Mouse (Mus musculus): ENCODE results near the gene Pde4d. TPM values are rescaled to one million over a fixed set of nuclear protein-coding genes. Genes with fewer than 3 reads are reported as not detected.

The Pde4d gene
- total and polyA plus RNA-seq, 3 experiments = 18.5 to 18.8 TPM; not detected in 1

DNA sequence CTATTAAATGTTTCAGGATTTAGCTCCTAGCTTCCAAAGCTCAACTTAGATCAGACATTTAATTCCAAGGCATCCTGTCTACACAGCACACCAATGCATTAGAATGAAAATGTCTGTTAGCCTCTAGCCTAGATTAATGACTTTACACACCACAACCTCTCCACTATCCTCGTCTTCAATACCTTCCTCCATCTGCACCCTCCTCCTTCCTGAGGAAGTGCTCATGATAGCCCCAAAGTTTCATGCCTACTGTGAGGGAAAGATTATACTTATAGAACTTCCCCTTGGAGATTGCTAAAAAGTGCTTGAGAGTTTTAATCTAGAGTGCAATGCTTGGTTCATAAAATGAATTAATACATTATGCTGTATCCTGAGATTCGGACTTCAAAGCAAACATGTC lies 487.5 kb downstream of the Pde4d start:
- Histone ChIP-seq H3K4me1 (ENCODE audit: control insufficient read depth in 1 of 2, insufficient read depth in 2 of 2, low read length in 2 of 2) (no peaks in the 10 kb centered on the region), H3K79me2 (ENCODE audit: control insufficient read depth, insufficient read depth, low read length, poor library complexity) (no peaks in the 10 kb centered on the region), H3K27me3 (ENCODE audit: control insufficient read depth in 1 of 2, insufficient read depth in 2 of 2, low read length in 2 of 2) (no peaks in the 10 kb centered on the region), H3K27ac (ENCODE audit: control insufficient read depth, low read depth, low read length) (no peak overlapping the region), H3K4me3 (ENCODE audit: control insufficient read depth in 1 of 2, insufficient read depth in 1 of 2, low read depth in 2 of 2, low read length in 2 of 2) (no peak overlapping the region), H3K9ac (ENCODE audit: control insufficient read depth, low read depth, low read length, poor library complexity, severe bottlenecking) (no peak overlapping the region), H3K9me3 (replicated peaks; ENCODE audit: insufficient read depth, low read length) (no peaks in the 10 kb centered on the region), H3K36me3 (ENCODE audit: control insufficient read depth in 1 of 2, insufficient read depth in 2 of 2, low read length in 2 of 2) (no peaks in the 10 kb centered on the region)
- TF ChIP-seq GATA1 (IDR thresholded peaks at IDR 0.05; ENCODE audit: low read depth, low read length) (no peak), CHD2 (IDR thresholded peaks at IDR 0.05; ENCODE audit: low read length) (no peak), BHLHE40 (IDR thresholded peaks at IDR 0.05; ENCODE audit: borderline replicate concordance, low read depth, low read length) (no peak), TCF12 (IDR thresholded peaks at IDR 0.05; ENCODE audit: low read depth, low read length) (no peak), MAZ (IDR thresholded peaks at IDR 0.05; ENCODE audit: low read depth, low read length) (no peak), GABPA (IDR thresholded peaks at IDR 0.05; ENCODE audit: low read depth, low read length) (no peak), ZC3H11A (IDR thresholded peaks at IDR 0.05; ENCODE audit: low read depth, low read length) (no peak), ELF1 (IDR thresholded peaks at IDR 0.05; ENCODE audit: low read depth, low read length) (no peak), POLR2AphosphoS2 (IDR thresholded peaks at IDR 0.05; ENCODE audit: low read length) (no peak), KAT2A (conservative IDR thresholded peaks at IDR 0.05; ENCODE audit: low read depth, low read length) (no peak), E2F4 (IDR thresholded peaks at IDR 0.05; ENCODE audit: borderline replicate concordance, low read depth, low read length) (no peak)
- DNase-seq (ENCODE audit: low read depth, low spot score) = no peak

DNA sequence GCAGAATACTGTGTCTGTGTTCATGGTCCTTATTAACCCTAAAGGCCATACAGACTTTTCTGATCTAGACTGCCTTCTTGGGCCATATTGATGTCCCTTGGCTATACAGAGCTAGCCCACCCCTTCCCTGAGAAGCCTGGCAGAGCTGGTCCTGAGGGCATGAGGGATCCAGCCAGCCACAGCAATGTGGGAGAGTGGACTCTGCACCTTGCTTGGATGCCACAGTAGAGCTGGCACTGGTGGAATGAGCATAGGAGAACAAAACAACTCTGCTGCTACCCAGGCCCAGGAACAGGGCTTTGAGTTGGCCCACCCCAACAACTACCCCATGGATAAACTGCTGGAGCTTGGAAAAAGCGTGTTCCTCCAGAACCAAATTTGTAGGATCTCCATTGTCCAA lies 503.2 kb downstream of the Pde4d start:
- DNase-seq (ENCODE audit: low read depth, low spot score) = no peak
- Histone ChIP-seq H3K4me3 (ENCODE audit: control insufficient read depth in 1 of 2, insufficient read depth in 1 of 2, low read depth in 2 of 2, low read length in 2 of 2) (no peak overlapping the region), H3K36me3 (ENCODE audit: control insufficient read depth in 1 of 2, insufficient read depth in 2 of 2, low read length in 2 of 2) (no peaks in the 10 kb centered on the region), H3K9me3 (replicated peaks; ENCODE audit: insufficient read depth, low read length) (no peaks in the 10 kb centered on the region), H3K4me1 (ENCODE audit: control insufficient read depth in 1 of 2, insufficient read depth in 2 of 2, low read length in 2 of 2) (no peaks in the 10 kb centered on the region), H3K79me2 (ENCODE audit: control insufficient read depth, insufficient read depth, low read length, poor library complexity) (no peaks in the 10 kb centered on the region), H3K27me3 (ENCODE audit: control insufficient read depth in 1 of 2, insufficient read depth in 2 of 2, low read length in 2 of 2) (no peaks in the 10 kb centered on the region), H3K9ac (ENCODE audit: control insufficient read depth, low read depth, low read length, poor library complexity, severe bottlenecking) (no peak overlapping the region), H3K27ac (ENCODE audit: control insufficient read depth, low read depth, low read length) (no peak overlapping the region)
- TF ChIP-seq BHLHE40 (IDR thresholded peaks at IDR 0.05; ENCODE audit: borderline replicate concordance, low read depth, low read length) (no peak), SIN3A (IDR thresholded peaks at IDR 0.05; ENCODE audit: low read length) (no peak)

DNA sequence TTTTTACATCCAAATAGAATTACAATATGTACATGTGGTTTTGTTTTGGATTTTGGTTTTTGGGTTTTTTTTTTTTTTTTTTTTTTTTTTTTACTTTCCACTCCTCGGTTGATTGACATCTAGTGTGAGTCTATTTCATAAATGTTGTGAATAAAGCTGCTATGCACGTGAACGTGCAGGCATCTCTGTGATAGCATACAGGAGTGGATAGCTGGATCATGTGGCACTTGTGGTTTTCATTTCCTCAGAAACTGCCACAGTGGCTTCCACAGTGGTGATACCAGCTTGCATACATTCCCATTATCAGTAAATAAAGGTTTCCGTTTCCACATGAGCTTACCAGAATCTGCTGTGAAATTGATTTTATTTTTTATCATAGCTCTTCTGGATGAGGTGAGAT lies 506.3 kb downstream of the Pde4d start:
- no peaks in the 10 kb centered on the region for H3K4me1 ChIP-seq (ENCODE audit: control insufficient read depth in 1 of 2, insufficient read depth in 2 of 2, low read length in 2 of 2)
- H3K9me3 ChIP-seq (replicated peaks; ENCODE audit: insufficient read depth, low read length) = no peaks in the 10 kb centered on the region
- H3K9ac ChIP-seq (ENCODE audit: control insufficient read depth, low read depth, low read length, poor library complexity, severe bottlenecking) = no peak overlapping the region
- no peaks in the 10 kb centered on the region for H3K27me3 ChIP-seq (ENCODE audit: control insufficient read depth in 1 of 2, insufficient read depth in 2 of 2, low read length in 2 of 2)
- H3K36me3 ChIP-seq (ENCODE audit: control insufficient read depth in 1 of 2, insufficient read depth in 2 of 2, low read length in 2 of 2) = no peaks in the 10 kb centered on the region
- no peak overlapping the region for H3K27ac ChIP-seq (ENCODE audit: control insufficient read depth, low read depth, low read length)
- peak; percentile 4 for DNase-seq (ENCODE audit: low read depth, low spot score)
- H3K79me2 ChIP-seq (ENCODE audit: control insufficient read depth, insufficient read depth, low read length, poor library complexity) = no peaks in the 10 kb centered on the region
- H3K4me3 ChIP-seq (ENCODE audit: control insufficient read depth in 1 of 2, insufficient read depth in 1 of 2, low read depth in 2 of 2, low read length in 2 of 2) = no peak overlapping the region
- TF ChIP-seq EP300 (IDR thresholded peaks at IDR 0.05; ENCODE audit: low read depth in 1 of 2, low read length in 2 of 2) (peak in 1 of 2 experiments; percentile 11; a peak in 1 of 4 replicates), JUND (IDR thresholded peaks at IDR 0.05; ENCODE audit: low read depth, low read length) (no peak), BHLHE40 (IDR thresholded peaks at IDR 0.05; ENCODE audit: borderline replicate concordance, low read depth, low read length) (peak; percentile 57; the same call in 1 of the 2 replicates), USF1 (IDR thresholded peaks at IDR 0.05; ENCODE audit: low read depth, low read length) (peak; percentile 25; the same call in 1 of the 2 replicates)

Data from MEL (cell line).